Mouse (Mus musculus) right cerebral cortex, postnatal 10 days (tissue): Measurements from ENCODE around the gene Isoc2b.
A peak's percentile ranks its signal among the peaks of the same experiment; 100 is the strongest.
"Not testable (repeated sequence)": the region's sequence is repeated elsewhere in the genome, so short reads cannot be mapped to it uniquely, and the experiment has no call there.

ENCODE experiments used
- DNase-seq, 2 experiments: peaks; one replicate each; pipeline ENCODE4 v3.0.0; 2021; ENCODE audit warnings: low spot score in 2 of 2

Isoc2b gene

GRCm38 (mm10) chr7:4866631-4867180, 3.4 kb downstream of the Isoc2b start:
- no peak for DNase-seq

- peak; percentile 97 to 98 for DNase-seq
Measured at GRCm38 (mm10) chr7:4865579-4866493, 4.2 kb downstream of the Isoc2b start.

- DNase-seq: peak; percentile 63 to 66
Measured at GRCm38 (mm10) chr7:4865090-4865489, 5.0 kb downstream of the Isoc2b start.

- DNase-seq: no peak
Measured at GRCm38 (mm10) chr7:4864130-4864845, 5.8 kb downstream of the Isoc2b start.

GRCm38 (mm10) chr7:4863541-4864080, 6.4 kb downstream of the Isoc2b start:
- no peak for DNase-seq

GRCm38 (mm10) chr7:4863041-4863440, 7.0 kb downstream of the Isoc2b start:
- no peak for DNase-seq

GRCm38 (mm10) chr7:4860926-4861325, 9.1 kb downstream of the Isoc2b start:
- not testable (repeated sequence) for DNase-seq

- DNase-seq: no peak
Measured at GRCm38 (mm10) chr7:4859418-4859978, 10.6 kb downstream of the Isoc2b start.

GRCm38 (mm10) chr7:4857321-4857720, 12.7 kb downstream of the Isoc2b start:
- peak in 1 of 2 experiments; percentile 59 for DNase-seq

- DNase-seq: no peak
Measured at GRCm38 (mm10) chr7:4856508-4856907, 13.6 kb downstream of the Isoc2b start.

- no peak for DNase-seq
Measured at GRCm38 (mm10) chr7:4853613-4854012, 16.4 kb downstream of the Isoc2b start.

GRCm38 (mm10) chr7:4851315-4851688, 18.8 kb downstream of the Isoc2b start:
- DNase-seq: no peak

GRCm38 (mm10) chr7:4850621-4851314, 19.3 kb downstream of the Isoc2b start:
- no peak for DNase-seq

GRCm38 (mm10) chr7:4849372-4849771, 20.7 kb downstream of the Isoc2b start:
- no peak for DNase-seq

- DNase-seq: peak; percentile 94 to 97
Measured at GRCm38 (mm10) chr7:4844917-4845309, 25.1 kb downstream of the Isoc2b start.

GRCm38 (mm10) chr7:4844245-4844916, 25.7 kb downstream of the Isoc2b start, which contains the start of gene Shisa7:
Gene Shisa7, minus strand, starts transcription at chr7:4844696.
- peak in 1 of 2 experiments; percentile 53 for DNase-seq

GRCm38 (mm10) chr7:4843604-4844244, 26.3 kb downstream of the Isoc2b start:
- peak; percentile 92 to 94 for DNase-seq

- DNase-seq: peak; percentile 77 to 82
Measured at GRCm38 (mm10) chr7:4842634-4843131, 27.4 kb downstream of the Isoc2b start.

GRCm38 (mm10) chr7:4842077-4842476, 28.0 kb downstream of the Isoc2b start:
- peak in 1 of 2 experiments; percentile 74 for DNase-seq

GRCm38 (mm10) chr7:4837639-4838038, 32.4 kb downstream of the Isoc2b start:
- DNase-seq: no peak
